Mouse (Mus musculus): ENCODE measurements around the gene Slc7a9. TPM values are rescaled to one million over a fixed set of nuclear protein-coding genes. Genes with fewer than 3 reads are reported as not detected.

The Slc7a9 gene
- polyA plus RNA-seq, 1 experiment from 2014 or later: 14.8 TPM

GRCm38 (mm10) chr7:35448867-35449266, 271 bp downstream of the Slc7a9 start:
- H3K4me2 ChIP-seq (ENCODE audit: low read depth, low read length): no peak overlapping the region
- H3K27me3 ChIP-seq (ENCODE audit: control insufficient read depth, insufficient read depth, low read length): no peaks in the 10 kb centered on the region
- H3K27ac ChIP-seq (ENCODE audit: low read length): no peak overlapping the region
- H3K9ac ChIP-seq (ENCODE audit: low read length): no peak overlapping the region
- ATAC-seq (ENCODE audit: insufficient read depth, low FRiP score): no peak
- H3K36me3 ChIP-seq (ENCODE audit: control insufficient read depth, insufficient read depth, low read length): no peaks in the 10 kb centered on the region
- 0 out of 2 replicates have a peak, but pooled peaks cover under 1% of the 10 kb centered on the region for H3K9me3 ChIP-seq (replicated peaks; ENCODE audit: control insufficient read depth, low read length)
- 44% methylated on average over 7 of the region's 7 CpGs for WGBS
- peaks cover 9% of the 10 kb centered on the region for H3K4me1 ChIP-seq (ENCODE audit: control insufficient read depth, insufficient read depth, low read length)
- H3K4me3 ChIP-seq (replicated peaks; ENCODE audit: low read length): no peak overlapping the region

DNA sequence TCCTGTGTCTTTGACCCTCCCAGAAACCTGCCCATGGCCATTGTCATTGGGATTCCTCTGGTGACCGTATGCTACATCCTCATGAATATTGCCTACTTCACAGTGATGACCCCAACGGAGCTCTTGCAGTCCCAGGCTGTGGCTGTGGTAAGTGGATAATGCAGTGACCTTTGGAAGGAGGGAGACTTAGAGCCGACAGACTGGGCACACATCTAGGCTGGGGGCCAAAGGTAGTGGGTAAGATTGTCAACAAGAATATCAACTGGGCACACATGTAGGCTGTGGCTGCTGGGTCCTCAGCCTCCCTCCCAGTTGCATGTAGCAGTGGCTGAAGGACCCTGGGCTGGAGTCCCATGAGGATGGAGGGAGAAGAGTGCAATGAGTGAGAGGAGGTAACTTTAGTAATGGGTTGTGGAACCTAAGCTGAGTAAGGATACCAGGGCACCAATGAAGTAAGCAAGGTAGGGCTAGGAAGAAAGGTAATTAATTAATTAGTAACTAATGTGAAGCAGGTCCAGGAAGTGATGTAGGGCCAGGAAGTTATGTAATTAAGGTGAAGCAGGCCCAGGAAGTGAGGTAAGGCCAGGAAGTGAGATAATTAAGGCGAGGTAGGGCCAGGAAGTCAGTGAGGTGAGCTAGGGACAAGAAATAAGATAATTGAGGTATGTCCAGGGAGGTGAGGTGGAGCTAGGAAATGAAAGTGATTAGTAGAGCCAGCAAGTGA, 7.7 kb downstream of the Slc7a9 start:
- no peaks in the 10 kb centered on the region for H3K9me3 ChIP-seq (replicated peaks; ENCODE audit: control insufficient read depth, low read length)
- no peaks in the 10 kb centered on the region for H3K36me3 ChIP-seq (ENCODE audit: control insufficient read depth, insufficient read depth, low read length)
- H3K4me3 ChIP-seq (replicated peaks; ENCODE audit: low read length): no peak overlapping the region
- H3K4me2 ChIP-seq (ENCODE audit: low read depth, low read length): no peak overlapping the region
- no peaks in the 10 kb centered on the region for H3K27me3 ChIP-seq (ENCODE audit: control insufficient read depth, insufficient read depth, low read length)
- no peak for ATAC-seq (ENCODE audit: insufficient read depth, low FRiP score)
- H3K27ac ChIP-seq (ENCODE audit: low read length): no peak overlapping the region
- no peak overlapping the region for H3K9ac ChIP-seq (ENCODE audit: low read length)
- WGBS: 84% methylated on average over 4 of the region's 4 CpGs
- no peaks in the 10 kb centered on the region for H3K4me1 ChIP-seq (ENCODE audit: control insufficient read depth, insufficient read depth, low read length)

DNA sequence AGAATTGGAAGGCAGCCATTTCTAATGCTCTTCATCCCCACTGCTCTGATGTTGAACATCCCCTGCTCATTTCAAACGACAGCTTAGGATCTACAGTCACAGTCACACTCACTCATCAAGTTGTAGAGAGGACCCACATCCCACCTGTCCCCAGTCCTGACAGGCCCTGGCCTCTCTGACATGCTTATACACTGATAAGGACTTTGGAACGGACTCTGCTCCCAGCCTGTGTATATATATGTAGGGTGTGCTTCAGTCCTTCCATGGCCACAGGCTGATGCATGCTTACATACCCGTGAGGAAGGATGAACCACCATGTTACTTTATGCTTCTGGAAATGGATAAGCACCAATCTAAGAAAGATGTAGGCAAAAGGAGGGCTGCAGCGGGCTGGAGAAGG, 12.4 kb downstream of the Slc7a9 start:
- Histone ChIP-seq H3K4me3 (replicated peaks; ENCODE audit: low read length) (no peak overlapping the region), H3K9ac (ENCODE audit: low read length) (no peak overlapping the region), H3K36me3 (ENCODE audit: control insufficient read depth, insufficient read depth, low read length) (no peaks in the 10 kb centered on the region), H3K4me2 (ENCODE audit: low read depth, low read length) (no peak overlapping the region), H3K9me3 (replicated peaks; ENCODE audit: control insufficient read depth, low read length) (no peaks in the 10 kb centered on the region), H3K27me3 (ENCODE audit: control insufficient read depth, insufficient read depth, low read length) (no peaks in the 10 kb centered on the region), H3K4me1 (ENCODE audit: control insufficient read depth, insufficient read depth, low read length) (no peaks in the 10 kb centered on the region), H3K27ac (ENCODE audit: low read length) (no peak overlapping the region)
- ATAC-seq (ENCODE audit: insufficient read depth, low FRiP score): no peak
- 80% methylated on average over 4 of the region's 4 CpGs for WGBS

GRCm38 (mm10) chr7:35465027-35465426, 16.4 kb downstream of the Slc7a9 start:
- WGBS: 88% methylated on average over 5 of the region's 5 CpGs
- Histone ChIP-seq H3K27me3 (ENCODE audit: control insufficient read depth, insufficient read depth, low read length) (no peaks in the 10 kb centered on the region), H3K4me1 (ENCODE audit: control insufficient read depth, insufficient read depth, low read length) (no peaks in the 10 kb centered on the region), H3K36me3 (ENCODE audit: control insufficient read depth, insufficient read depth, low read length) (no peaks in the 10 kb centered on the region), H3K9ac (ENCODE audit: low read length) (no peak overlapping the region), H3K27ac (ENCODE audit: low read length) (no peak overlapping the region), H3K4me3 (replicated peaks; ENCODE audit: low read length) (no peak overlapping the region), H3K4me2 (ENCODE audit: low read depth, low read length) (no peak overlapping the region), H3K9me3 (replicated peaks; ENCODE audit: control insufficient read depth, low read length) (no peaks in the 10 kb centered on the region)
- no peak for ATAC-seq (ENCODE audit: insufficient read depth, low FRiP score)

- H3K4me1 ChIP-seq (ENCODE audit: control insufficient read depth, insufficient read depth, low read length): no peaks in the 10 kb centered on the region
- WGBS: 68% methylated on average over 2 of the region's 2 CpGs
Observed at GRCm38 (mm10) chr7:35467856-35468255, 19.3 kb downstream of the Slc7a9 start.

DNA sequence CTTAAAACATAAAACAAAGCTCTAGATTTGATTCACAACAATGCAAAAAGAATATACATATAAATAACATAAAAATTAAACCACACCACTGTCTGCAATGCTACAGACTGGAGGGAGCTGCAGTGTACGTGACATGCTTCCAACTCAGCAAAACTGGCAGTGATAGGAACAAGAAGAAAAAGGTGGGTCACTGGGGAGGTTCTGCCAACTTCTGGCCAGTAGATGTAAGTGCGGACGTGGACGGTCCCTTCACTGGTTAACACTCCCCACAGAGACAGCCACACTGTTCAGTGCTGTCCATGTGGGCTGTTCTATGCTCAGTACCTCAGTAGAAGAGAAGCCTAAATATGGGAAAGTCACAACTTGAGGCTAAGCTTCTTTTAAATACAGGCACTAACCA, 22.2 kb downstream of the Slc7a9 start:
- no peak for ATAC-seq (ENCODE audit: insufficient read depth, low FRiP score)
- 47% methylated on average over 4 of the region's 4 CpGs for WGBS
- H3K27ac ChIP-seq (ENCODE audit: low read length): no peak overlapping the region
- H3K36me3 ChIP-seq (ENCODE audit: control insufficient read depth, insufficient read depth, low read length): no peaks in the 10 kb centered on the region
- H3K4me1 ChIP-seq (ENCODE audit: control insufficient read depth, insufficient read depth, low read length): no peaks in the 10 kb centered on the region
- no peak overlapping the region for H3K4me2 ChIP-seq (ENCODE audit: low read depth, low read length)
- H3K4me3 ChIP-seq (replicated peaks; ENCODE audit: low read length): no peak overlapping the region
- H3K27me3 ChIP-seq (ENCODE audit: control insufficient read depth, insufficient read depth, low read length): no peaks in the 10 kb centered on the region
- H3K9ac ChIP-seq (ENCODE audit: low read length): no peak overlapping the region
- no peaks in the 10 kb centered on the region for H3K9me3 ChIP-seq (replicated peaks; ENCODE audit: control insufficient read depth, low read length)

More at GRCm38 (mm10) chr7:35467856-35468255, 19.3 kb downstream of the Slc7a9 start:
- no peak overlapping the region for H3K4me2 ChIP-seq (ENCODE audit: low read depth, low read length)
- H3K27ac ChIP-seq (ENCODE audit: low read length): no peak overlapping the region
- no peak overlapping the region for H3K9ac ChIP-seq (ENCODE audit: low read length)
- H3K4me3 ChIP-seq (replicated peaks; ENCODE audit: low read length): no peak overlapping the region
- no peaks in the 10 kb centered on the region for H3K27me3 ChIP-seq (ENCODE audit: control insufficient read depth, insufficient read depth, low read length)
- no peak for ATAC-seq (ENCODE audit: insufficient read depth, low FRiP score)
- H3K36me3 ChIP-seq (ENCODE audit: control insufficient read depth, insufficient read depth, low read length): no peaks in the 10 kb centered on the region
- no peaks in the 10 kb centered on the region for H3K9me3 ChIP-seq (replicated peaks; ENCODE audit: control insufficient read depth, low read length)

GRCm38 (mm10) chr7:35476457-35476856, 27.9 kb downstream of the Slc7a9 start:
- Histone ChIP-seq H3K4me3 (replicated peaks; ENCODE audit: low read length) (no peak overlapping the region), H3K27ac (ENCODE audit: low read length) (no peak overlapping the region), H3K36me3 (ENCODE audit: control insufficient read depth, insufficient read depth, low read length) (no peaks in the 10 kb centered on the region), H3K27me3 (ENCODE audit: control insufficient read depth, insufficient read depth, low read length) (no peaks in the 10 kb centered on the region), H3K4me1 (ENCODE audit: control insufficient read depth, insufficient read depth, low read length) (no peaks in the 10 kb centered on the region), H3K4me2 (ENCODE audit: low read depth, low read length) (no peak overlapping the region), H3K9ac (ENCODE audit: low read length) (no peak overlapping the region), H3K9me3 (replicated peaks; ENCODE audit: control insufficient read depth, low read length) (no peaks in the 10 kb centered on the region)
- no peak for ATAC-seq (ENCODE audit: insufficient read depth, low FRiP score)
- 58% methylated on average over 2 of the region's 2 CpGs for WGBS

GRCm38 (mm10) chr7:35485126-35485525, 36.5 kb downstream of the Slc7a9 start:
- Histone ChIP-seq H3K4me2 (ENCODE audit: low read depth, low read length) (no peak overlapping the region), H3K9me3 (replicated peaks; ENCODE audit: control insufficient read depth, low read length) (no peaks in the 10 kb centered on the region), H3K27ac (ENCODE audit: low read length) (no peak overlapping the region), H3K27me3 (ENCODE audit: control insufficient read depth, insufficient read depth, low read length) (no peaks in the 10 kb centered on the region), H3K4me1 (ENCODE audit: control insufficient read depth, insufficient read depth, low read length) (no peaks in the 10 kb centered on the region), H3K36me3 (ENCODE audit: control insufficient read depth, insufficient read depth, low read length) (no peaks in the 10 kb centered on the region), H3K4me3 (replicated peaks; ENCODE audit: low read length) (no peak overlapping the region), H3K9ac (ENCODE audit: low read length) (no peak overlapping the region)
- no peak for ATAC-seq (ENCODE audit: insufficient read depth, low FRiP score)
- 54% methylated on average over 2 of the region's 2 CpGs for WGBS

GRCm38 (mm10) chr7:35486553-35486952, 38.0 kb downstream of the Slc7a9 start:
- Histone ChIP-seq H3K9me3 (replicated peaks; ENCODE audit: control insufficient read depth, low read length) (no peaks in the 10 kb centered on the region), H3K27me3 (ENCODE audit: control insufficient read depth, insufficient read depth, low read length) (no peaks in the 10 kb centered on the region), H3K4me1 (ENCODE audit: control insufficient read depth, insufficient read depth, low read length) (no peaks in the 10 kb centered on the region), H3K36me3 (ENCODE audit: control insufficient read depth, insufficient read depth, low read length) (no peaks in the 10 kb centered on the region), H3K27ac (ENCODE audit: low read length) (no peak overlapping the region), H3K4me3 (replicated peaks; ENCODE audit: low read length) (no peak overlapping the region), H3K4me2 (ENCODE audit: low read depth, low read length) (no peak overlapping the region), H3K9ac (ENCODE audit: low read length) (no peak overlapping the region)
- ATAC-seq (ENCODE audit: insufficient read depth, low FRiP score): no peak
- WGBS: 81% methylated on average over 8 of the region's 8 CpGs

Measured in stomach, embryonic 16.5 days (tissue).